Mouse (Mus musculus): ENCODE measurements around the gene Dnmbp. TPM values are rescaled to one million over a fixed set of nuclear protein-coding genes. Genes with fewer than 3 reads are reported as not detected.
A peak's percentile ranks its signal among the peaks of the same experiment; 100 is the strongest.

Dnmbp gene
- total RNA-seq, 1 experiment from 2014 or later, result 15.9 TPM

GRCm38 (mm10) chr19:43912775-43913486 lies 27.1 kb downstream of the Dnmbp start:
- DNase-seq, result no peak

DNA sequence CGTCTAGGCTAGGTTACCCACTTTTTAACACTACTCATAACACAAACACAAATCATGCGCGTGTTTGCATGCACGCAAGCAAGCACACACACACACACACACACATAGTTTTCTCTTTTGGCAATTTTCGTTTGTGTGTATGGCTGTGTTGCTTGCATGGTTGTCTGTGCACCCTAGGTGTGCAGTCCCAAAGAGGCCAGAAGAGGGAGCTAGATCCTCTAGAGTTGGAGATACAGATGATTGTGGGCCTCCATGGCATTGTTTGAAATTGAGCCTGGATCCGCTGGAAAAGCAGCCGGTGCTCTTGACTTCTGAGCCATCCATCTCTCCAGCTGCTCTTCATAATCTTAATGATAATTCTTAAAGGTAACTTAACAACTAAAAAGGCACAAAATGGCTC lies 33.5 kb downstream of the Dnmbp start:
- DNase-seq, result no peak

DNA sequence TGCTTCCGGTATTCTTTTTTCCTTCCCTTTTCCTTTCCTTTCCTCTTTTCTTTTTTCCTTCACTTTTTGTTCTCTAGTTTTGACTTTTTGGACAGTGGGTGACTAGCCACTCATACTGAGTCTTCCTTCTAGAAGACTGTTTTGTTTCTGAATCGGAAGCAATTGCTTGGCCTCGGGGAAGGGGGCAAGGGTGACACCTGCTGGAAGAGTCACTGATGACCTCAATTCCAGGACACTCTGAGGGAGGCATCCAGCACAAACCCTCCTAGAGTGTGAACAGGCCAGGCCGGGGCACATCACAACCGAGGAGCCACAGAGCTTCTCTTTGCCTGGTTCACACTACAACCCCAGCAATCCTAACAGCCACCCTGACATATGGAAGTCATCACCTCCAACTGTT lies 34.0 kb downstream of the Dnmbp start:
- DNase-seq, result peak; percentile 45

DNA sequence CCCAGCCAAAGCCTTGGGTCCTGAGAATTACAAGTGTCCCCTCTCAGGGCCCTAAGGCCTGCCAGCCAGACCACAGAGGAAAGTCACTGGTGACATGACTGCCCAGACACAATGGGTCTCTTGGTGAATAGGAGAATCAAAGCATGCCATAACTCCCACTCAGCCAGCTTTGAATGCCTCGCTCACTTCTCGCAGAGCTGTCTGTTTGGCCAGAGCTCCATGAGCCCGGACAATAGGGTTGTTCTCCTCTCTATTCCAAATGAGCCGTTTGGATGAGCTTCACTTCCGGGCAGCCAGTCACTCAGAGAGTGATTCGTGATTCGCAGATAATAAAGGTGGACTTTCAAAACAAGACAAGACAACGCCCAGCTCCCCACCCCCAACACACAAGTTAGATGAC lies 34.9 kb downstream of the Dnmbp start:
- DNase-seq, result no peak

- no peak for DNase-seq
These were observed 35.7 kb downstream of the Dnmbp start for GRCm38 (mm10) chr19:43904327-43904726.

DNA sequence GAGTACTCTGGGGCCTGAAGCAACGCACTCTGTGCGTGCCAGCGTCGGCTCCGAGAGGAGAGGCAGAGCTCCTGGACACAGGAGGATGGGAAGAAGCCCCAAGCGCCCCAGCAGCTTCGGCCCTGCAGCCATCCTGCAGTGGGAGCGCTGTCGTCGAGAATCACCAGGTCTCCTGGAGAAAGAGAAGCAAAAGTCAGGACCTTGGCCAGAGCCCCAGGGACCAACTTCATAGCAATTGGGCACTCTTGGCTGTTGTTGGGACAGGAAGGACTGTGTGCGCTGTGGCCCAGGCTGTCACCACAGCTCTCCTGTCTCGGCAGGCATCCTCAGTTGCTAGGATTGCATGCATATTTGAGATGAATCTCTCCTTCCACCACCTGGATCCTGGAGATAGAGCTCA lies 37.1 kb downstream of the Dnmbp start:
- no peak for DNase-seq

- DNase-seq, result no peak
These were observed 39.3 kb downstream of the Dnmbp start for GRCm38 (mm10) chr19:43900690-43901089.

- DNase-seq, result no peak
These were observed 41.4 kb downstream of the Dnmbp start for GRCm38 (mm10) chr19:43898547-43898946.

GRCm38 (mm10) chr19:43896441-43896840 lies 43.5 kb downstream of the Dnmbp start:
- DNase-seq, result peak; percentile 30

GRCm38 (mm10) chr19:43895951-43896350 lies 44.0 kb downstream of the Dnmbp start:
- DNase-seq, result no peak

- no peak for DNase-seq
These were observed 45.2 kb downstream of the Dnmbp start for GRCm38 (mm10) chr19:43894821-43895220.

DNA sequence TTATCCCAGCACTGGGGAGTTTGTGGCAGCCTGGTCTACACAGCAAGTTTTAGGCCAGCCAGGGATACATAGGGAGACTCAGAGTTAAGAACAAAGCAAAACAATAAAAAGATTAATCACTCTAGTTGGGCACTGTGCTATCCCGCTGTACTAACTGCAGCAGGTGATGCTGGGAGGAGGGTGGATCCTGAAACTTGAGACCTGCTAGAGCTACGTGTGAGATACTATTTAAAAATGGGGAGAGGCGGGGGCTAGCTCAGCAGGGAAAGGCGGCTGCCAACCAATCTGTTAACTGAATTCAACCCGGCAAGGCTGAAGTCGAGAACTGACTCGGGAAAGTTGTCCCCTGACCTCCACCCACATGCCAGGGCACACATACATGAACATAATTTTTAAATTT lies 45.9 kb downstream of the Dnmbp start:
- no peak for DNase-seq

GRCm38 (mm10) chr19:43890487-43890886 lies 49.5 kb downstream of the Dnmbp start:
- DNase-seq, result no peak

DNA sequence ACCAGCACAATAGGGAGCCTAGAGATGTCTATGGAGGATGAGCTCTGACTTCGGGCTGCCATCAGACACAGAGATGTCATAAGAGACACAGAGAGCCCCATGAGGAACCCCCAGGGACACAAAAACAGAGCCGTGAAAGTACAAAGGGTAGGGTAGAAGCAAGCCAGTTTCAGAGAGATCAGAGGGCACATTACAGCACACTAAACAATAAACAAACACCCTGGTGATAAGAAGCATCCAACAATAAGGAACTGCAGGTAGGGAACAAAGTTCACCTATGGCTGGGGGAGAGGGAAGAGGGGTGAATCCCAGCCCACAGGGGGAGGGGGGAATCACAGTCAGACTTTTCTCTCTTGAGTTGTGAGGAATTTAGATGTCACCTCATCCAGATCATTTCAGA lies 52.3 kb downstream of the Dnmbp start:
- DNase-seq, result no peak

DNA sequence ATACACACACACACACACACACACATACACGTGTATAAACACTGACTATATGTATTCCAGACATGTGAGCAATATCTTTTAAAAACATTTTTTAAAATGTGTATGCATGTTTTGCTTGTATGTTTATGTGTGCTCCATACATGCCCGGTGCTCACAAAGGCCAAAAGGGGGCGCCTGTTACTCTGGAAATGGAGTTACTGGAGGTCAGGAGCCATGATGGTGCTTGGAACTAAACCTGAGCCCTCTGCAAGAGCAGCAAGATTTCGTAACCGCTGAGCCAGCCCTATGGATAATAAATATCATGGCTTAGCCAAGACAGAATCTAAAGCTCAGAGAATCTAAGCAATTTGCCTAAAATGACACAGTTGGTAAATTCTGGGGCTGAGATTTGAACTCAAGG lies 52.7 kb downstream of the Dnmbp start:
- no peak for DNase-seq

GRCm38 (mm10) chr19:43886371-43887099 lies 53.5 kb downstream of the Dnmbp start:
- no peak for DNase-seq

DNA sequence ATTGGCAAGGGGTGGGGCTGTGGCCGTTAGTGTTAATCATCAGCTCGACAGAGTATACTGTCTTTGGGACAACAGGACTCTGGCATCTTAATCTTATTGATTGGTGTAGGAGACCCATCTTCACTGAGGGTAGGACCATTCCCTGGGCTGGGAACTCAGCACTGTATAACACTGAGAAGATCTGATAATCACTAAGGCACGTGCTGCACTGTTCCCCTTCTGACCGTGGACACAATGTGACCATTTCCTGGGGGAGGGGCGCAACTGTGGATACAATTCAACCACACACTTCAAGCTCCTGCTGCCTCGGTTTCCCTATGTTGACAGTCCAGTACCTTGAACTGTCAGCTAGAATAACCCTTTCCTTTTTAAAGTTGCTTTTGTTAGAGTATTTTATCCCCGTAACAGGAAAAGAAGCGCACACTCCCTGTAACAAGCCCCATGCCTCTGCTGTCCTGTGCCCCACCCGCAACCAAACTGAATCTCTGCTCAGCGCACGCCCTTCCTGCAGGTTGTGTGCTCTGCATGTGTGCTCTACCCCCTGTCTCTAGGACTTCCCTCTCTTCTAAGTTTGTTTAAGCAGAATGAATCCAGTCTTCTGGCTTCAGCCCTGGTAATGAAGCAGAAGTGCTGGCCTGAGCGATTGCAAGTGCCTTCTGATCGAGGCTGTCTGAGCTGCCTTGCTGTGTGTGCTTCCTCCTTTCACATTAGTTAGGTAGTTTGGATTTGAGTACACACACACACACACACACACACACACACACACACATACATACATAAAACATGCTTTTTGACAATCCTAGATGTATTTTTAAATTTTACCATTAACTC lies 55.1 kb downstream of the Dnmbp start:
- DNase-seq, result no peak

GRCm38 (mm10) chr19:43882895-43883573 lies 57.0 kb downstream of the Dnmbp start:
- no peak for DNase-seq

DNA sequence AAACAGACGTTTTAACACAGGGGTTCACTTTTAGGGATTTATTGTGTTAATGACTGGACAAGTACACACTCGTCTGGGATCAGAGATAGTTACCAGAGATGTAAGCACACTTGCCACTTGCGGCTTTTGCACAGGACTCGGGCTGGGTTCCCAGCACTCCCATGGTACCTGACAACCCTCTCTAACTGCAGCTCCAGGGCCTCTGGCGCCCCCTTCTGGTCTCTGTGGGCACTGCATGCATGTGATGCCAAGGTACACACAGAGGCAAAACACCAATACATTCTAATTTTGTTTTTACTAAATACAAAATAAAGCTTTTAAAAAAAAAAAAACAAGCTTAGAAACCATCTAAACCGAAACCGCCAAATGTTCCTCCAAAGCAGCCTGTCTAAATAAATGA lies 58.4 kb downstream of the Dnmbp start:
- no peak for DNase-seq

GRCm38 (mm10) chr19:43880420-43880819 lies 59.6 kb downstream of the Dnmbp start:
- DNase-seq, result no peak

DNA sequence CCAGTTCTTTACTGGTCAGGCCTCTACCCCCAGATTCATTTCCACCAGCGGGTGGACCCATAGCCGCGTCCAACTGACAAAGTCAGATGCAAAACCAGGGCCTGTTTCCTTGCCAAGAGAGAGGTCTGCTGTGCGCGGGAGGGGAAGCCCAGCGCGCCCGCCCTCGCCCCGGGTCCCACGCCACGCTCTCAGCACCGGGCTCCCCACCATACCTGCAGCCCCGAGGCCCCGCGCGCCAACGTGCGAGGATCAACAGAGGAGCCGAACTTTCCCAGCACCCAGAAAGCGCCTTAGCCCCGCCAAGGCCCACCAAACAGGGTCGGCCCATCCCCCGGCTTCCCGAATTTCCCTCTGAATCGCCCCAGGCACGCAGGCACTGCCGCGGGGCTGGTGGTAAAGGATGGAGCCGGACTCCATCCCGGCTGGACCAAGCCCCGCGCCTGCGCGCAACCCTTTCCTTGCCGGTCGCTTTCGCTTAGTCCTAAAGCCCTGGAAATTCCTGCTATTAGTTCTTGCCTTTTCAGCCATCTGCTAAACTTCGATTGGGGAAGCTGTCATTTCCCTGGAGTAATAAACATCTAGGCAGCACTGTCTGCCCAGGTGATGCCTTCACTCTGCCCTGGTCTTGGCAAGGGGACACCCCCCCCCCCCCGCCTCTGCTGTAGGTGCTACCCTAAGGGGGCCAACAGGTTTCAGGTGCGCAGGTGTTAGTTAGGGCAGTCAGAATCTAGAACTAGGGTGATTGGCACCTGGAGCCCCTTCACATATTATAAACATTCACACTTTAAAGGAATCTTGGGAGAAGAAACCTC lies 60.4 kb downstream of the Dnmbp start:
- DNase-seq, result peak; percentile 71

All from adrenal gland, postnatal 25 days (tissue).